Mouse (Mus musculus) megakaryocyte progenitor cell, adult 5-6 weeks (primary cell): ENCODE results near the gene Gm11639. TPM values are rescaled to one million over a fixed set of nuclear protein-coding genes. Genes with fewer than 3 reads are reported as not detected.

Experiments
- ATAC-seq: replicated peaks from 2 replicates; pipeline ENCODE4 v1.8.0; 2016; ENCODE audit warnings: mild to moderate bottlenecking, moderate TSS enrichment, inconsistent platforms; ENCODE audit not compliant: poor library complexity
- total RNA-seq, 2 experiments: library from RNA; stranded (forward) in 1 of 2; stranded (reverse) in 1 of 2; fragments of 157-497, 149-512 nt in 1 of 2; fragments of 200-1000 nt in 1 of 2; gene quantifications; 2 replicates each; pipeline versions ENCODE4 v1.2.3 to v1.2.4; 2015 to 2017

Gm11639 gene
- total RNA-seq, 2 experiments from 2014 or later: not detected

DNA sequence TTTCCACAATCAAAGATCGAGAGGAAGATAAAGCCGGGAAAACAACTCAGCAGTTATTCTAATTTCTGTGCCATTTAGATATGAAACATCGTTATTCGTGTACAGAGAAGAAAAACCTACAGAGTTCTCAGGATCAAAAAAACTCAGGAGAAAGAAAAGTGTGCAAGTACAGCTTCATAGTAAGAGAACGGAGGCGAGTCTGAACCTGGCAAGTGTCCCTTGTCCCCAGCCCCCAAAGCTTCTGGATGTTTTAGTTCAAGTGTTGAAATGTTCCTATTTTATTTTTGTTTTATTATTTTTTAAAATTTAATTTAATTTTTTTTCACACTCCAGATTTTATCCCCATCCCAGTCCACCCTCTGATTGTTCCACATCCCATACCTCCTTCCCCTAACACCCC, 7.7 kb downstream of the Gm11639 start:
- no peak for ATAC-seq

- ATAC-seq: no peak
Observed at GRCm38 (mm10) chr11:104704097-104704496, 18.6 kb downstream of the Gm11639 start.

DNA sequence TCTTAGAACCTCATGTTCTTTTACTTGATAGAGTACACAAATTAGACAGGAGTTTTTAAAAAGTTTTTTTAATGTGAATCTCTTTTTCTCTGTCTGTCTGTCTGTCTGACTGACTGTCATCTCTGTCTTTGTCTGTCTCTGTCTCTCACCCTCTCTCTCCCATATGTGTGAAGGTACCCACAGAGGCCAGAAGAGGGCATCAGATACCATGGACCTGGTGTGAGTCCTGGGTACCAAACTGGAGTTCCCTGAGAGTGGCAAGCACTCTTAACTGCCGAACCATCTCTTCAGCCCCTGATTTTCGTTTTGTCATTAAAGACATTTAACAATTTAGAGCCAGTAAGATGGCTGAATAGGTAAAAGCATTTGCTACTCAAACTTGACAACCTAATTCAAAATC, 21.6 kb downstream of the Gm11639 start:
- peak; percentile 50; the same call in 1 of the 2 replicates for ATAC-seq

DNA sequence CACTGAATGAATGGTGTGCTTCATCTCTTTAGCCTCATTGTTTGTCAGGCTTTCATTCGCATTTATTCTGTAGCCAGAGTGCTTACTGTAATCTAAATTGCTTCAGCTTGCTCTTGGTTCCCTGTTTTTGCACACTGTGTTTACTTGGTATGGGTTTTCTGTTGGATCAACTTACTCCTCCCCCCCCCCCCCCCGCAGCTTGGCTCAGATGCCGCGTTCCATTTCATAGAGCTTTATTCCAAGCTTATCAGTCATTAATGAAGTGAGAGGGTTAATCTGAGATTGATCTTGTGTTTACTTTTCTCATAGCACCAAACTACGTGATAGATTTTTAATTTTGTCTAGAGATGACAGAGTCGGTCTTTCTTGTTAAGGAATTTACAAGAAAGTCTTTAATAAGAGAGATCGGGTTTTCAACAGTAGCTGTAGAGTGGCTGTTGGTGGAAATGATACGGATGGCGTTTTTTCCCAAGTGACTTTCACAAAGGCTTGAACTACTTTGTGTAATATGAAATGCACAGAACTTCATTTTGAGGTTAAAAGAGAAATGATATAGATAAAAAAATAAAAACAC, 59.6 kb downstream of the Gm11639 start:
- no peak for ATAC-seq

GRCm38 (mm10) chr11:104765762-104766161, 80.3 kb downstream of the Gm11639 start:
- ATAC-seq: no peak

DNA sequence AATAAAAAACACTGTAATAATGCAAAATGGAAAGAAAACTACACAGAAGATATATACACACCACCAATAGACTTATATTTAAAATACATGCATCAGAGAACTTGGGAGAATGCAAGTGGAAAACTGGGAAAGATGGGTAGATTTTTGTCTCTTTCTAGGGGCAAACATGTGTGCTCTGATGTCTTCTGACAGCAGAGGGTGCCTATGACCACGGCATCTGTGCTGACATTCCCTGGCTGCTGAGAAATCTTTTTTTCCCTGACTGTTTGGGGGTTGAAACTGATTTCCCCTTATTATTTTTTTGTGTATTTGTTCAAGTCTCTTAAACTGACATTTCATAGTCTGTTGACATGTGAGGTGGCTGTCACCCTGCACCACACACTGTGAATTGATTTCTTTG, 81.6 kb downstream of the Gm11639 start:
- no peak for ATAC-seq

- ATAC-seq: peak; percentile 92
Observed at GRCm38 (mm10) chr11:104768072-104768471, 82.6 kb downstream of the Gm11639 start.

DNA sequence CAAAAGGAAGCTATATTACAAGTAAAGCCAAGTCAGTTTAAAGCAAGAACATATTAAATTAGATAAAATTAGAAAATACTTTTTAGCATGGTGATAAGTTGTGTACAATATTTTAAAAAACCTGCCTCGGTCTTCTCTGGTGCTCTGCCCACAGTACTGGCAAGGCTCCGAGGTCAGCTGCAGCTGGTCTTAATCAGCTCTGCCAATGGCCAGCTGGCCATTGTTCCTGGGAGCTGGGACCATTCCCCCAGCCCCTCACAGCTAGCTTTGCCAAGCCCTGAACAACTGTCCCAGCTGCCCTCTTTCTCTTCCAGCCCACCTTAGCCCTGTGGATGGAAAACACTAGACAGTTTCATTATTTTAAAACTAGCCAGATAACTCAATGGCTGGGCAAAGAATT, 93.3 kb downstream of the Gm11639 start:
- ATAC-seq: no peak

- no peak for ATAC-seq
Observed at GRCm38 (mm10) chr11:104944723-104945122, 259.2 kb downstream of the Gm11639 start.

GRCm38 (mm10) chr11:104952349-104952748, 266.8 kb downstream of the Gm11639 start:
- ATAC-seq: no peak

DNA sequence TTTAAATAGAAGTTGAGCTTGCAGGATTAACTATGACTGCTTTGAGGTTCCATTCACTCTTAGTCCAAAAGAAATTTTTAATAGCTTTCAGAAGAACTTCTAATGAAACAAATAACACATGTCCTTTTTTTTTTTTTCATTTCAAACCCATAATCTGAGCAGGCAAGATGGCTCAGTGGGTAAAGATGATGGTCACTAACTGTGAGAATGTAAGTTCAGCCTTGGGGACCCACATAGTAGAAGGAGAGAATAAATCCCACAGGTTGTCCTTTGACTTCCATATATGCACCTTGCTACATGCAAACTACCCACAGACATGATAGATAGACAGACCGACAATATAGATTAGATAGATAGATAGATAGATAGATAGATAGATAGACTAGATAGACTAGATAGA, 282.4 kb downstream of the Gm11639 start:
- peak; percentile 64; the same call in 1 of the 2 replicates for ATAC-seq

DNA sequence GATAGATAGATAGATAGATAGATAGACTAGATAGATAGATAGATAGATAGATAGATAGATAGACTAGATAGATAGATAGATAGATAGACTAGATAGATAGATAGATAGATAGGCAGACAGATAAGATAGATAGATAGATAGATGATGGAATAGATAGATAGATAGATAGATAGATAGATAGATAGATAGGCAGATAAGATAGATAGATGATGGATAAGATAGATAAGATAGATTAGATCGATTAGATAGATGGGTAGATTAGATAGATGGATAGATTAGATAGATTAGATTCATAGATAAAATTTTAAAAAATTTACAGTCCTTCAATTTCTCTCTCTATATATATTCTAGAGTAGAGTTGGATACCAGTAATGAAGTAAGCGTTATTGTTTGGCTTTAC, 282.9 kb downstream of the Gm11639 start:
- no peak for ATAC-seq

DNA sequence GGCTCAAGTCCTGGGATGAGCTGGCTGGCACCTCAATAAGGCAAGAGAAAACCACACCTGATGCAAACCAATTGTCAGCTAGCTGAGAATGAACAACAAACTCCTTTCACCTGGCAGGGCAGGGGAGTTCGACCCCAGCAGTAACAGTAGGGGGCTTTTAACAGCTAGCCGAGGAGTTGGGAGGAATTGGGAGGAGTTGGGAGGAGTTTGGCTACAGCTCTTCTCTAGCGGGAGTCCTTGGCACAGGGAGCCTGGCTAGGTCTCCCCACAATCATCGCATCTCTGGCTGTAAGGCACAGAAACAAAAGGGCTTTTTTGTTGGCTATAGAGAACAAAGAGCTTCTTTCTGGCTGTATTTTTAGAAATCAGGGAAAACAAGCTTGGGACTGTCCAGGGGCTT, 285.8 kb downstream of the Gm11639 start:
- no peak for ATAC-seq

- ATAC-seq: no peak
Observed at GRCm38 (mm10) chr11:104972480-104972879, 287.0 kb downstream of the Gm11639 start.

DNA sequence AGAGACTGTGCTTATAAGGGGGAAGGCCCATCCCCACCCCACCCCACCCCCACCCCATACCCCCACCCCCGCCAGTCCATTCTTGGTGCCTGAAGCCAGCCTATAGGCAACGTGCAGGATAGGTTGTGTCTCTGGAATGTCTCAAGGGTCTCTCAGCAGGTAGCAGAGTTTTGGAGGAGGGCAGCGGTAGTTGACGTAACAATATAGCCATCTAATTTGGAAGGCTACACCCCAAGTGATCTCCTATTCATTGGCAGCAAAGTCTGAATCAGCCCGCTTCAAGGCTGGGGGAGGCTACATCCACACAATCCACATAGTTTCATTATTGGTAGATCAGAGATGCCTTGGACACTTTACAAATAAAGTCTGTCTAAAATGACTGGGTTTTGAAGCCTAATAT, 292.5 kb downstream of the Gm11639 start:
- ATAC-seq: no peak

DNA sequence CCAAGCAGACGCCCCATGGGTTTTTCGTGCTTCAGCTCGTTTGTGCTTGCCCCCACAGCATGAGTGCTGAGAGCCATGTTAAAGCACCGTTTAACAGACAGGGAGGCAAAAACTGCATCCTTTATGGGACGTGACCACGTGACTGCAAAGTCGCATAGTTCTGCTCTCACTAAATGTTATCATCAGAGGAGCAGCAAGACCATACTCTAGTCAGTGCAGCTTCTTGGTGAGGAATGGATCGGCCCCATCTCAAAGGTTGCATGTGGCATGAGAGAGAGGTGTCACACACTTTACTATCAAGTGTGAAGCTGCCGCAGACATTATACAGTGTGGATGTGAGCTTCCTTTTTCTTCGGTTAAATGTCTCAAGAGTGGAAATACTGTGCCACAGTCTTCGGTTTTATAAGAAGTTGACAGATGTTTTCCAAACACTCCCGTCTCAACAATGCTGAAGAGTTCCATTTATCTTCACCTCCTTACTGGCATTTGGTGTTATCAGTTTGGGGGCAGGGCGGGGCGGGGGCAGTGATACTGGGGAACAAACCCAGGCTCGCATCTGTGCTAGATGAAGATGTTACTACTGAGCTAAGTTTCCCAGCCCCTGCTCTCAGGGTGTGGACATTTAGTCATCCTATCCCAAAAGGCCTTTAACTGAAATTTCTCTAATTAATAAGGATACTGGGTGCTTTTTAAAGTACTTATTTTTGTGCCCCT, 296.0 kb downstream of the Gm11639 start:
- no peak for ATAC-seq

GRCm38 (mm10) chr11:105009232-105009631, 323.7 kb downstream of the Gm11639 start:
- peak; percentile 42 for ATAC-seq

- ATAC-seq: peak; percentile 95
Observed at GRCm38 (mm10) chr11:105021071-105021470, 335.6 kb downstream of the Gm11639 start.

- ATAC-seq: peak; percentile 85
Observed at GRCm38 (mm10) chr11:105028744-105029348, 343.3 kb downstream of the Gm11639 start.

- ATAC-seq: no peak
Observed at GRCm38 (mm10) chr11:105029525-105029924, 344.0 kb downstream of the Gm11639 start.

GRCm38 (mm10) chr11:105030229-105030628, 344.7 kb downstream of the Gm11639 start:
- no peak for ATAC-seq

DNA sequence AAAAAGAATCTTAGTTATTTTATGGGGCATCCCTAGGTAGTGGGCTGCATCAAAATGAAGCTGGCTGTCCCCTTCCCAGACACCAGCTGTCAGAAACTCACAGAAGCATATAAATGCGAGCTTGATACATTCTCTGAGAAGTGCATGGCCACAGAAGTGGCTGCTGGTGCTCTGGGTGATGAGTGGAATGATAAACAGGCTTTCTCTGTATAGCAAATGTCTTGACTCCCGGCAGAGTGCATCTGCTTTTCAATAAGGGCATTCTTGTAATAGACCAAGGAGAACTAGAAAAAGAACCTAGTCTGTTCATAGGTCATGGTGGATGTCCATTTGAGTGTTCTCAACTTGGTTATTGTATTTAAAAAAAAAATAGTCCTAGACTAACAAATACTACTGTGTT, 345.6 kb downstream of the Gm11639 start:
- no peak for ATAC-seq
